Mouse (Mus musculus) brain, embryonic 14.5 days (tissue): Measurements from ENCODE around the gene Map3k13.

ENCODE experiments used
- CTCF ChIP-seq: fragments of 200-500 bp; IDR thresholded peaks from 2 replicates; pipeline ENCODE4 v1.5.1; 2012; ENCODE audit warnings: inconsistent platforms, mild to moderate bottlenecking, moderate library complexity, borderline replicate concordance; ENCODE audit not compliant: insufficient read depth, insufficient read length; ENCODE audit errors: extremely low read depth
- POLR2A ChIP-seq: fragments of 200-500 bp; IDR thresholded peaks from 2 replicates; pipeline ENCODE4 v1.6.1; 2012; ENCODE audit warnings: mild to moderate bottlenecking, inconsistent platforms, borderline replicate concordance; ENCODE audit not compliant: poor library complexity, insufficient read depth, insufficient read length, severe bottlenecking; ENCODE audit errors: extremely low read depth

DNA sequence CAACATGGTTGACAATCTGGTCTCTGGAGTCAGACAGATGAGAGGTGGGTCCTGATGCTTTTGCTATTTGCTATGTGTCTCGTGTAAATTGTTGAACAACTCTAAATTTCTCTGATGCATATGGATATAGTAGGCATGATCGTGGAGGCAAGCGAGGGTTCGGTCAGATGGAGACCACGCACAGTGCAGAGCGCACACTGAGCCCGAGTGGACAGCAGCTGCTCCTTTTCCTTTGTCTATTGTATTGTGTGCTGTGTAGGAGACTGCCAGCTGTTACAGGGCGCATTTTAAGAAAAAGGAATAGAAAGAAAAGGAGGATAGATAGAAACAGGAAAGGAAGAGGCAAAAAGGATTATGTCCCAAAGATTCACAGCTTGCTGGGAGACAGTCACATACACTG, 64.7 kb downstream of the Map3k13 start:
- TF ChIP-seq CTCF (no peak), POLR2A (no peak)
